Mouse (Mus musculus): Measurements from ENCODE around the gene Best3. TPM values are rescaled to one million over a fixed set of nuclear protein-coding genes. Genes with fewer than 3 reads are reported as not detected.
A peak's percentile ranks its signal among the peaks of the same experiment; 100 is the strongest.

Best3 gene
- polyA plus RNA-seq, 2 experiments, result not detected

- no peak overlapping the region for H3K9ac ChIP-seq (replicated peaks)
- no peaks in the 10 kb centered on the region for H3K4me1 ChIP-seq (replicated peaks; ENCODE audit: control insufficient read depth in 2 of 2, insufficient read depth in 2 of 2, low read length in 1 of 2)
- WGBS (ENCODE audit: insufficient replicate concordance), result 13% methylated on average over 4 of the region's 4 CpGs
- TF ChIP-seq CTCF (IDR thresholded peaks at IDR 0.05; ENCODE audit: low read depth) (no peak), EP300 (IDR thresholded peaks at IDR 0.05; ENCODE audit: low read depth) (no peak)
- no peaks in the 10 kb centered on the region for H3K9me3 ChIP-seq (ENCODE audit: control insufficient read depth, low read length)
- H3K27ac ChIP-seq, result no peak overlapping the region
- H3K27me3 ChIP-seq (ENCODE audit: control insufficient read depth, insufficient read depth, low read length), result no peaks in the 10 kb centered on the region
- no peak overlapping the region for H3K4me2 ChIP-seq (ENCODE audit: low read depth)
- DNase-seq (ENCODE audit: low read depth in 3 of 3, low spot score in 3 of 3), result no peak
- no peak overlapping the region for H3K4me3 ChIP-seq (ENCODE audit: insufficient read depth in 1 of 2, low read depth in 2 of 2, low read length in 2 of 2)
- H3K36me3 ChIP-seq (replicated peaks; ENCODE audit: control insufficient read depth, insufficient read depth, low read depth), result no peaks in the 10 kb centered on the region
- no peak for ATAC-seq (ENCODE audit: insufficient read depth)
Observed at GRCm38 (mm10) chr10:116977455-116977854, 8.7 kb upstream of the Best3 start.

GRCm38 (mm10) chr10:116977858-116978257 is 8.3 kb upstream of the Best3 start:
- DNase-seq (ENCODE audit: low read depth in 3 of 3, low spot score in 3 of 3), result no peak
- ATAC-seq (ENCODE audit: insufficient read depth), result no peak
- WGBS (ENCODE audit: insufficient replicate concordance), result 43% methylated on average over 2 of the region's 2 CpGs

GRCm38 (mm10) chr10:116978841-116979240 is 7.3 kb upstream of the Best3 start:
- Histone ChIP-seq H3K27ac (no peak overlapping the region), H3K4me1 (replicated peaks; ENCODE audit: control insufficient read depth in 2 of 2, insufficient read depth in 2 of 2, low read length in 1 of 2) (no peaks in the 10 kb centered on the region), H3K9me3 (ENCODE audit: control insufficient read depth, low read length) (no peaks in the 10 kb centered on the region), H3K9ac (replicated peaks) (no peak overlapping the region), H3K36me3 (replicated peaks; ENCODE audit: control insufficient read depth, insufficient read depth, low read depth) (no peaks in the 10 kb centered on the region), H3K4me3 (ENCODE audit: insufficient read depth in 1 of 2, low read depth in 2 of 2, low read length in 2 of 2) (no peak overlapping the region), H3K4me2 (ENCODE audit: low read depth) (no peak overlapping the region), H3K27me3 (ENCODE audit: control insufficient read depth, insufficient read depth, low read length) (no peaks in the 10 kb centered on the region)
- ATAC-seq (ENCODE audit: insufficient read depth) (no peak), DNase-seq (ENCODE audit: low read depth in 3 of 3, low spot score in 3 of 3) (no peak)
- 69% methylated on average over 9 of the region's 9 CpGs for WGBS (ENCODE audit: insufficient replicate concordance)
- TF ChIP-seq CTCF (IDR thresholded peaks at IDR 0.05; ENCODE audit: low read depth) (no peak), EP300 (IDR thresholded peaks at IDR 0.05; ENCODE audit: low read depth) (no peak)

More at GRCm38 (mm10) chr10:116977858-116978257, 8.3 kb upstream of the Best3 start:
- H3K27me3 ChIP-seq (ENCODE audit: control insufficient read depth, insufficient read depth, low read length), result no peaks in the 10 kb centered on the region
- no peak for TF ChIP-seq EP300 (IDR thresholded peaks at IDR 0.05; ENCODE audit: low read depth)
- no peak overlapping the region for H3K9ac ChIP-seq (replicated peaks)
- H3K4me1 ChIP-seq (replicated peaks; ENCODE audit: control insufficient read depth in 2 of 2, insufficient read depth in 2 of 2, low read length in 1 of 2), result no peaks in the 10 kb centered on the region
- H3K27ac ChIP-seq, result no peak overlapping the region
- H3K4me2 ChIP-seq (ENCODE audit: low read depth), result no peak overlapping the region
- no peak overlapping the region for H3K4me3 ChIP-seq (ENCODE audit: insufficient read depth in 1 of 2, low read depth in 2 of 2, low read length in 2 of 2)
- no peaks in the 10 kb centered on the region for H3K36me3 ChIP-seq (replicated peaks; ENCODE audit: control insufficient read depth, insufficient read depth, low read depth)
- no peaks in the 10 kb centered on the region for H3K9me3 ChIP-seq (ENCODE audit: control insufficient read depth, low read length)

GRCm38 (mm10) chr10:116980273-116980672 is 5.8 kb upstream of the Best3 start:
- TF ChIP-seq EP300 (IDR thresholded peaks at IDR 0.05; ENCODE audit: low read depth) (no peak), CTCF (IDR thresholded peaks at IDR 0.05; ENCODE audit: low read depth) (no peak)
- Histone ChIP-seq H3K9ac (replicated peaks) (no peak overlapping the region), H3K9me3 (ENCODE audit: control insufficient read depth, low read length) (no peaks in the 10 kb centered on the region), H3K27ac (no peak overlapping the region), H3K4me2 (ENCODE audit: low read depth) (no peak overlapping the region), H3K4me3 (ENCODE audit: insufficient read depth in 1 of 2, low read depth in 2 of 2, low read length in 2 of 2) (no peak overlapping the region), H3K36me3 (replicated peaks; ENCODE audit: control insufficient read depth, insufficient read depth, low read depth) (no peaks in the 10 kb centered on the region), H3K27me3 (ENCODE audit: control insufficient read depth, insufficient read depth, low read length) (no peaks in the 10 kb centered on the region), H3K4me1 (replicated peaks; ENCODE audit: control insufficient read depth in 2 of 2, insufficient read depth in 2 of 2, low read length in 1 of 2) (no peaks in the 10 kb centered on the region)
- DNase-seq (ENCODE audit: low read depth in 3 of 3, low spot score in 3 of 3), result no peak
- ATAC-seq (ENCODE audit: insufficient read depth), result no peak
- 57% methylated on average over 4 of the region's 4 CpGs for WGBS (ENCODE audit: insufficient replicate concordance)

- TF ChIP-seq CTCF (IDR thresholded peaks at IDR 0.05; ENCODE audit: low read depth) (peak; percentile 70), EP300 (IDR thresholded peaks at IDR 0.05; ENCODE audit: low read depth) (no peak)
- Histone ChIP-seq H3K9ac (replicated peaks) (no peak overlapping the region), H3K27me3 (ENCODE audit: control insufficient read depth, insufficient read depth, low read length) (no peaks in the 10 kb centered on the region), H3K4me2 (ENCODE audit: low read depth) (no peak overlapping the region), H3K27ac (no peak overlapping the region), H3K4me3 (ENCODE audit: insufficient read depth in 1 of 2, low read depth in 2 of 2, low read length in 2 of 2) (no peak overlapping the region), H3K4me1 (replicated peaks; ENCODE audit: control insufficient read depth in 2 of 2, insufficient read depth in 2 of 2, low read length in 1 of 2) (no peaks in the 10 kb centered on the region), H3K9me3 (ENCODE audit: control insufficient read depth, low read length) (no peaks in the 10 kb centered on the region), H3K36me3 (replicated peaks; ENCODE audit: control insufficient read depth, insufficient read depth, low read depth) (no peaks in the 10 kb centered on the region)
- WGBS (ENCODE audit: insufficient replicate concordance), result 54% methylated on average over 3 of the region's 3 CpGs
- DNase-seq (ENCODE audit: low read depth in 3 of 3, low spot score in 3 of 3) (peak in 1 of 3 experiments; percentile 6), ATAC-seq (ENCODE audit: insufficient read depth) (no peak)
Observed at GRCm38 (mm10) chr10:116980888-116981287, 5.2 kb upstream of the Best3 start.

Data from liver, embryonic 14.5 days (tissue).